9 mouse cellular contexts compared by ENCODE assay signal in genomic region chr5:24540387-24541143, GRCm38 (mm10). TPM values are rescaled to one million over a fixed set of nuclear protein-coding genes. Genes with fewer than 3 reads are reported as not detected.
A peak's percentile ranks its signal among the peaks of the same experiment; 100 is the strongest.
DNase-seq lines count a peak whose midpoint lies in the region; ATAC-seq and TF ChIP-seq lines count a peak whose summit lies in the region.
"Had no signal": no experiment of that assay in that cellular context is flagged by ENCODE, and none has a peak within 500 bp of the region (broad histone marks: within the 10 kb centered on the region; RNA-seq: fewer than 3 reads in every experiment).

Asb10 (minus strand) TSS chr5:24540978.

- peak within 1 kb of the TSS; percentile 17 for H3K4me3 ChIP-seq in embryonic facial prominence, embryonic 14.5 days (ENCODE audit: low read depth, low read length)
- no peak within 1 kb of the TSS for H3K4me3 ChIP-seq in forebrain, postnatal 0 days (ENCODE audit: low read depth, low read length)
- H3K4me3 ChIP-seq: layer of hippocampus, adult 2 months had no signal

- peaks cover 14% of the 10 kb centered on the region for H3K4me1 ChIP-seq in embryonic facial prominence, embryonic 14.5 days (ENCODE audit: control insufficient read depth, insufficient read depth, low read length)
- H3K4me1 ChIP-seq in forebrain, postnatal 0 days (ENCODE audit: insufficient read depth), result no peaks in the 10 kb centered on the region

- no peaks in the 10 kb centered on the region for H3K9me3 ChIP-seq in embryonic facial prominence, embryonic 14.5 days (ENCODE audit: control insufficient read depth, low read length)
- no peaks in the 10 kb centered on the region for H3K9me3 ChIP-seq in forebrain, postnatal 0 days (ENCODE audit: low read length)

- peak within 1 kb of the TSS; percentile 30; the same call in 1 of the 2 replicates for H3K9ac ChIP-seq in embryonic facial prominence, embryonic 14.5 days (ENCODE audit: low read depth, low read length)
- H3K9ac ChIP-seq in forebrain, postnatal 0 days, result no peak within 1 kb of the TSS

- no peaks in the 10 kb centered on the region for H3K27me3 ChIP-seq in embryonic facial prominence, embryonic 14.5 days (replicated peaks; ENCODE audit: control insufficient read depth, insufficient read depth, low read length)
- no peaks in the 10 kb centered on the region for H3K27me3 ChIP-seq in forebrain, postnatal 0 days (ENCODE audit: insufficient read depth, low read length)

- 32% methylated on average over 12 of the region's 14 CpGs for WGBS in embryonic facial prominence, embryonic 14.5 days
- 54% methylated on average over 14 of the region's 14 CpGs for WGBS in forebrain, postnatal 0 days

- no peaks in the 10 kb centered on the region for H3K36me3 ChIP-seq in embryonic facial prominence, embryonic 14.5 days (ENCODE audit: control insufficient read depth, insufficient read depth, low read length)
- H3K36me3 ChIP-seq in forebrain, postnatal 0 days (ENCODE audit: insufficient read depth), result no peaks in the 10 kb centered on the region

- TF ChIP-seq CTCF in forebrain, postnatal 0 days (IDR thresholded peaks at IDR 0.05; ENCODE audit: low read depth), result no peak

- peak within 1 kb of the TSS; percentile 44; the same call in 1 of the 2 replicates for H3K27ac ChIP-seq in embryonic facial prominence, embryonic 14.5 days (replicated peaks; ENCODE audit: low read depth, low read length)
- H3K27ac ChIP-seq in forebrain, postnatal 0 days (ENCODE audit: low read depth, low read length), result no peak within 1 kb of the TSS
- H3K27ac ChIP-seq: layer of hippocampus, adult 2 months had no signal

- intact Hi-C loops in heart, postnatal 25 days (cut with DNase I), result no loop called here
- intact Hi-C loops in left cerebral cortex, postnatal 4 days (cut with DNase I), result no loop called here

- peak within 1 kb of the TSS; percentile 45 for H3K4me2 ChIP-seq in embryonic facial prominence, embryonic 14.5 days (ENCODE audit: low read depth, low read length)
- no peak within 1 kb of the TSS for H3K4me2 ChIP-seq in forebrain, postnatal 0 days (ENCODE audit: low read depth)

- ATAC-seq in embryonic facial prominence, embryonic 14.5 days (ENCODE audit: low read depth), result peak; percentile 66; the same call in 1 of the 2 replicates
- ATAC-seq in megakaryocyte, adult 5-6 weeks (ENCODE audit: poor library complexity, severe bottlenecking), result peak; percentile 24; the same call in 1 of the 2 replicates
- no peak for ATAC-seq in forebrain, postnatal 0 days

- peak; percentile 51 for DNase-seq in ovary, postnatal 14 days (ENCODE audit: low spot score)
- no peak for DNase-seq in ovary, adult 18-20 months (ENCODE audit: low spot score)
- peak; percentile 75 for DNase-seq in embryonic facial prominence, embryonic 14.5 days (ENCODE audit: low spot score)
- DNase-seq in heart, postnatal 25 days (ENCODE audit: low spot score), result peak; percentile 55
- peak; percentile 33 for DNase-seq in left cerebral cortex, postnatal 4 days
- no peak for DNase-seq in c-Kit-positive CD71-positive TER-119-positive erythroid progenitor cells, embryonic 14.5 days (ENCODE audit: low spot score)
- no peak for DNase-seq in forebrain, postnatal 0 days

RNA-seq across cellular contexts. Expression of gene Asb10, which starts in this region (rescaled TPM):
- 1.2 and 1.8 TPM in 2 replicates for polyA plus RNA-seq in embryonic facial prominence, embryonic 14.5 days (2014; fragmentation: Nextera tagmentation; extraction: Ambion mirVana)
- total RNA-seq in heart, postnatal 25 days (2021), result 10 to 100 TPM; 85.1 to 85.9 TPM
- total RNA-seq in left cerebral cortex, postnatal 4 days (2021), result under 1 TPM in 1 of 2 experiments, not detected in 1; 0.60 TPM
- not detected in 2 replicates for total RNA-seq in megakaryocyte, adult 5-6 weeks (2015)
- not detected in 2 replicates for total RNA-seq in megakaryocyte, adult 5-6 weeks (2017)
- total RNA-seq in forebrain, postnatal 0 days (2014; rRNA removed), result 0.43 TPM in 1 of 2 replicates, not detected in the other
- 0.21 and 0.22 TPM in 2 replicates for polyA plus RNA-seq in forebrain, postnatal 0 days (2015; fragmentation: Nextera tagmentation; extraction: Ambion mirVana)

Comparison
In these comparisons a context has a peak if more than half of its experiments do, and no peak if none do; other contexts are left out.
1. RNA of gene Asb10 (total RNA-seq): 85.1 to 85.9 TPM in heart, postnatal 25 days; 0.60 TPM in left cerebral cortex, postnatal 4 days, 0.43 TPM in forebrain, postnatal 0 days and not detected in megakaryocyte, adult 5-6 weeks; every median in the first group is over 10 times any median in the second.
2. DNase-seq: peak in ovary, postnatal 14 days (single experiment), embryonic facial prominence, embryonic 14.5 days (single experiment) and heart, postnatal 25 days (single experiment); none in ovary, adult 18-20 months (single experiment), c-Kit-positive CD71-positive TER-119-positive erythroid progenitor cells, embryonic 14.5 days (single experiment) and forebrain, postnatal 0 days (single experiment).
3. Peak in DNase-seq in left cerebral cortex, postnatal 4 days; RNA of the gene not detected or under 1 TPM.
4. Peak in ATAC-seq in megakaryocyte, adult 5-6 weeks; RNA of the gene not detected or under 1 TPM.